Mouse (Mus musculus): ENCODE results near the gene Ing3. TPM values are rescaled to one million over a fixed set of nuclear protein-coding genes. Genes with fewer than 3 reads are reported as not detected.

Ing3 gene
- polyA plus RNA-seq, 1 experiment: 14.2 TPM

DNA sequence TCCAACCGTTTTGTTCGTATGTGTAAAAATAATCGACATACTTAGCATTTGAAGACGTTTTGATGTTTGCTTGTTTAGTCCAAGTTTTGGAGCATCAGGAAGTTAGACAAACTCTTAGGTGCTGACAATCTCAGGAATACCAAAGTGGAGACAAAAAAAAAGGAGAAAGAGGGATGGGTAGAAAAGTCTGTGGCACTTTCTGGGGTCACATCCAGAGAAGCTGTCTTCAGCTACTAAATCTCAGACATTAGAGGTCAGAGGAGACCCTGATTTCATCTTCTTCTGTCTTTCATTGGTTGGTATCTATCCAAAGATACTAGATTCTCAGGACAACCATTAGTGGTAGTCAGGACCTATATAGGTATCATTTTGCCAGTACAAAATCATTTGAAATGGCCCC lies 41.8 kb downstream of the Ing3 start:
- no peaks in the 10 kb centered on the region for H3K36me3 ChIP-seq (ENCODE audit: control insufficient read depth, insufficient read depth, low read length)
- TF ChIP-seq POLR2A (IDR thresholded peaks at IDR 0.05; ENCODE audit: control insufficient read depth, low read depth, low read length) (no peak), CTCF (IDR thresholded peaks at IDR 0.05; ENCODE audit: control insufficient read depth, insufficient read depth, insufficient replicate concordance, low read depth, low read length) (no peak)
- no peak overlapping the region for H3K27ac ChIP-seq (ENCODE audit: control insufficient read depth, insufficient read depth, low read depth, low read length)
- H3K27me3 ChIP-seq (ENCODE audit: control insufficient read depth, insufficient read depth, low read length): 0 out of 2 replicates have a peak, but pooled peaks cover 1% of the 10 kb centered on the region
- no peak overlapping the region for H3K4me3 ChIP-seq (ENCODE audit: control insufficient read depth, low read depth, low read length)
- H3K4me1 ChIP-seq (ENCODE audit: control insufficient read depth, insufficient read depth, low read length): peaks cover 6% of the 10 kb centered on the region

DNA sequence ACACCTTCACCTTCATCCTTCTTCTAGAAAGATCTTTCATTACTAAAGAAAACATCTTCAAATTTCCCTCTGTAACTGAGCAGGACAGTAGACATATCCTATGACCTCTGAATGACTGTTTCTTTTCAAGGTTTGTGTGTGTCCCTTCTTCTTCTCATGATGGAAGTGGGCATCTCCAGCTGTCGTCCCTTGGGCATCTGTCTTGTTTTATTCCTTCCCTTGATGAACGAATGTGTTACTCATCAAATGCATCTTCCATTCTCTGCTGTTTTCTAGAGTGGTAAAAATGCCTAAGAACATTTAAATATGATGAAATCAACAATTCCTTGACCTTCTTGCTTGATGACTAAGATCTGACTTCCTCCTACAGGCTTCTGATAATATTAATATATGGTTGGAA lies 43.7 kb downstream of the Ing3 start:
- no peak for TF ChIP-seq POLR2A (IDR thresholded peaks at IDR 0.05; ENCODE audit: control insufficient read depth, low read depth, low read length)
- TF ChIP-seq CTCF (IDR thresholded peaks at IDR 0.05; ENCODE audit: control insufficient read depth, insufficient read depth, insufficient replicate concordance, low read depth, low read length): no peak
- H3K4me3 ChIP-seq (ENCODE audit: control insufficient read depth, low read depth, low read length): no peak overlapping the region
- H3K27ac ChIP-seq (ENCODE audit: control insufficient read depth, insufficient read depth, low read depth, low read length): no peak overlapping the region
- H3K36me3 ChIP-seq (ENCODE audit: control insufficient read depth, insufficient read depth, low read length): no peaks in the 10 kb centered on the region
- H3K27me3 ChIP-seq (ENCODE audit: control insufficient read depth, insufficient read depth, low read length): no peaks in the 10 kb centered on the region
- no peaks in the 10 kb centered on the region for H3K4me1 ChIP-seq (ENCODE audit: control insufficient read depth, insufficient read depth, low read length)

DNA sequence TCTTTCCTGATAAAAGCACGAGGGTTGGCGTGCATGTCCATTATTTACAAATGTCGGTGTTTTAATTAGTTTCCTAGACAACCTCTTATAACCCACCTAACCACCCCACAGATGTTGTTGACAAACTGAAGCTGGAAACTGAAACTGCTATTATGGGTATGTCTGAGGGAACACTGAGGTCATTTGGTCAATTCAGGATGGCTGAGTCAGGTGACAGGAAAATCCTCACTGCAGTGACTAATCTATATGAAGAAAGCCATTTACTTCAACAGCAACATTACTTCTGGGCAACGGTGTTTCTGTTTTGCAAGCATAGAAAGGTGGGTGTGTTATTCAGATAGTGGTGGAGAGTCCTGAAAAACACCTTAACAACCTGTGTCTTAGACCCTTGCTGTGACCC lies 48.8 kb downstream of the Ing3 start:
- Histone ChIP-seq H3K27ac (ENCODE audit: control insufficient read depth, insufficient read depth, low read depth, low read length) (no peak overlapping the region), H3K27me3 (ENCODE audit: control insufficient read depth, insufficient read depth, low read length) (no peaks in the 10 kb centered on the region), H3K36me3 (ENCODE audit: control insufficient read depth, insufficient read depth, low read length) (no peaks in the 10 kb centered on the region), H3K4me3 (ENCODE audit: control insufficient read depth, low read depth, low read length) (no peak overlapping the region), H3K4me1 (ENCODE audit: control insufficient read depth, insufficient read depth, low read length) (peaks cover 5% of the 10 kb centered on the region)
- no peak for TF ChIP-seq POLR2A (IDR thresholded peaks at IDR 0.05; ENCODE audit: control insufficient read depth, low read depth, low read length)
- no peak for TF ChIP-seq CTCF (IDR thresholded peaks at IDR 0.05; ENCODE audit: control insufficient read depth, insufficient read depth, insufficient replicate concordance, low read depth, low read length)

DNA sequence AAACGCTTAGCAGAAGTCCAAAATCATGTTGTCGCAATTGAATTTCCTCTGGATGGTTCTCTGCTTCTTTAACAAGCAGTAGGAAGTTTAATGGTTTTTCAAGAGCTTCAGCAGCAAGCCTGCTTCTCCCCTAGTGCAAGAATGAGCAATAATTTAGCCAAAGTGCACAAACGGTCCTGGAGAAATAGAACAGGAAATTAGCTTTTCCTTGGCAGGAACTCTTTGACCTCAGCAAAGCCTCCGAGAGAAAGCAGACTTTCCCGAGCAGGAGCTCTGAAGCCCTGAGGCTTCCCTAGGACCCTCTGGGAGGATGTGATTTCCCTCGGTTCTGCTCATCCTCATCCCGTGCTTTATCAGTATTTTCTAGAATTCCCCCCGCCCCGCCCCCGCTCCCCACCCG lies 49.7 kb downstream of the Ing3 start:
- H3K27ac ChIP-seq (ENCODE audit: control insufficient read depth, insufficient read depth, low read depth, low read length): peak overlapping the region; percentile 17; the same call in 1 of the 2 replicates
- no peak overlapping the region for H3K4me3 ChIP-seq (ENCODE audit: control insufficient read depth, low read depth, low read length)
- H3K27me3 ChIP-seq (ENCODE audit: control insufficient read depth, insufficient read depth, low read length): no peaks in the 10 kb centered on the region
- no peaks in the 10 kb centered on the region for H3K36me3 ChIP-seq (ENCODE audit: control insufficient read depth, insufficient read depth, low read length)
- H3K4me1 ChIP-seq (ENCODE audit: control insufficient read depth, insufficient read depth, low read length): peaks cover 5% of the 10 kb centered on the region
- TF ChIP-seq CTCF (IDR thresholded peaks at IDR 0.05; ENCODE audit: control insufficient read depth, insufficient read depth, insufficient replicate concordance, low read depth, low read length): no peak
- TF ChIP-seq POLR2A (IDR thresholded peaks at IDR 0.05; ENCODE audit: control insufficient read depth, low read depth, low read length): no peak

DNA sequence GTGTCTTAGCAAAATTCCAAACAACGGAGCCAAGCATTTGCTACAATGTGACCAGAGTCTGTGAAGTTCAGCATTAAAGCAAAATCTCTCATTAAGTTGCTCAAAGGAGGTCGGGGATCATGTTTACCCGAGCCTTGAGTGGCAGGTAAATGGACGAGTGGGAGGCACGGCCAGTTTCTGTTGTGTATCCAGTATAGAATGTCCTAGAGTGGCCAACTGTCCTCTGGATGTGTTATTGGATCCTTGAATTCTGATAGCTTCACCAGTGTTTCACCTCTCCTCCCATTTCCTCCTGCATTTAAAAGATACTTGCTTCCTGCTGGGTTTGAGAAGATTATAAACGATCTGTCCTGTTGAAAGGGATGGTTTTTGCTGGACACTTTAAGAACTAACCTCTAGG lies 50.7 kb downstream of the Ing3 start:
- Histone ChIP-seq H3K27ac (ENCODE audit: control insufficient read depth, insufficient read depth, low read depth, low read length) (no peak overlapping the region), H3K36me3 (ENCODE audit: control insufficient read depth, insufficient read depth, low read length) (no peaks in the 10 kb centered on the region), H3K4me3 (ENCODE audit: control insufficient read depth, low read depth, low read length) (no peak overlapping the region), H3K4me1 (ENCODE audit: control insufficient read depth, insufficient read depth, low read length) (peaks cover 5% of the 10 kb centered on the region), H3K27me3 (ENCODE audit: control insufficient read depth, insufficient read depth, low read length) (no peaks in the 10 kb centered on the region)
- TF ChIP-seq CTCF (IDR thresholded peaks at IDR 0.05; ENCODE audit: control insufficient read depth, insufficient read depth, insufficient replicate concordance, low read depth, low read length) (no peak), POLR2A (IDR thresholded peaks at IDR 0.05; ENCODE audit: control insufficient read depth, low read depth, low read length) (no peak)

DNA sequence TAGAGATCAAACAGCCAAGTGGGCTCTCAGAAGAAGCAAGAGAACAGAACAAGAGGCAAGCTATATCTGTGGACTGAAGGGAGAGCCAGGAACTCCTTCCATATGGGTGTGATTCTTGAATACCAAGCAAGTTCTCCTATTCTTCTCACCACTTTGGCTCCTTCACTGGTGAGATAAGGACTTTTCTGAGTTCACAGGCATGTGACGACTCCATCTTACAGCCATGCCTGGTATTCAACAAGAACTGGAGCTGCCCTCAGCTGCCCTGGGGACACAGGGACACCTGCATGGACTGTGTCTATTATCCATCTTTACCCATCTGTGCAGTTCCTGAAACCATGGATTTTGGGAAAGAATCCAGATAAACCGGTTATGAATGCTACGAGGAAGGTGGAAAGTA lies 51.5 kb downstream of the Ing3 start:
- TF ChIP-seq POLR2A (IDR thresholded peaks at IDR 0.05; ENCODE audit: control insufficient read depth, low read depth, low read length) (no peak), CTCF (IDR thresholded peaks at IDR 0.05; ENCODE audit: control insufficient read depth, insufficient read depth, insufficient replicate concordance, low read depth, low read length) (no peak)
- Histone ChIP-seq H3K36me3 (ENCODE audit: control insufficient read depth, insufficient read depth, low read length) (no peaks in the 10 kb centered on the region), H3K27ac (ENCODE audit: control insufficient read depth, insufficient read depth, low read depth, low read length) (no peak overlapping the region), H3K27me3 (ENCODE audit: control insufficient read depth, insufficient read depth, low read length) (no peaks in the 10 kb centered on the region), H3K4me3 (ENCODE audit: control insufficient read depth, low read depth, low read length) (no peak overlapping the region), H3K4me1 (ENCODE audit: control insufficient read depth, insufficient read depth, low read length) (peaks cover 5% of the 10 kb centered on the region)

DNA sequence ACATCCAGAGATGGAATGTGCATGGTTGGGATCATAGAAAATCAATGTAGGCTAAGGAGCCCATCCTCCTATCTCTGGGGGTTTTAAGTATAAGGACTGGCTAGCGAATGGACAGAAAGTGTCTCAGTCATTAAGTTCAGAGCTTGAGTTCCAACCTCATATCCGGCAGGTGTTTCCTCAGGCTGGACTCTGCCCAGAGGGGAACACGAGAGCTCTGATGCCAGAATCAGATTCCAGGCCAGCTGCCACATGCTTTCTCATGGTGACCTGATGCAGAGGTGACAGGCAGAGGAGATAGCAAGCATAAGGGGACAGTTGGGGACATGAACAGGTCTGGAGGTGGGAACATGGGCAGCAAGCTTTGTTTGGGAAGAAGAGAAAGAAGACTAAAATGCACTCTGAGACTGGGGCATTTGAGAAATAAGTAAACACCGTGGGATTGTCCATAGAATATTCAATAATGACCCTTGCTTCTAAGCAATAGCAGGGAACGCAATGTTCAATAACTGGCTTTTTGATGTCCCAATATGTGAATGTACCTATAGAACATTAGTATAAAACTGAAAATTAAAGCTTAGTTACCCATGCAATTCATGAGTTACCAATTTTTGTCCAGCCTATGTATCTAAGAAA lies 52.0 kb downstream of the Ing3 start:
- Histone ChIP-seq H3K4me1 (ENCODE audit: control insufficient read depth, insufficient read depth, low read length) (peaks cover 5% of the 10 kb centered on the region), H3K27ac (ENCODE audit: control insufficient read depth, insufficient read depth, low read depth, low read length) (no peak overlapping the region), H3K4me3 (ENCODE audit: control insufficient read depth, low read depth, low read length) (no peak overlapping the region), H3K27me3 (ENCODE audit: control insufficient read depth, insufficient read depth, low read length) (no peaks in the 10 kb centered on the region), H3K36me3 (ENCODE audit: control insufficient read depth, insufficient read depth, low read length) (no peaks in the 10 kb centered on the region)
- no peak for TF ChIP-seq CTCF (IDR thresholded peaks at IDR 0.05; ENCODE audit: control insufficient read depth, insufficient read depth, insufficient replicate concordance, low read depth, low read length)
- no peak for TF ChIP-seq POLR2A (IDR thresholded peaks at IDR 0.05; ENCODE audit: control insufficient read depth, low read depth, low read length)
